Mouse (Mus musculus) gastrocnemius, postnatal 36 days (tissue): ENCODE results near the gene Ushbp1. TPM values are rescaled to one million over a fixed set of nuclear protein-coding genes. Genes with fewer than 3 reads are reported as not detected.

Experiments used
- total RNA-seq, 2 experiments: library from RNA; stranded (reverse); gene quantifications; 2 replicates each; pipeline ENCODE4 v1.2.3; 2021

Gene Ushbp1
- total RNA-seq, 2 experiments from 2014 or later: 6.4 to 8.1 TPM

Other genes starting within 250 kb of the Ushbp1 start
- 1 to 10 TPM; 8.8 to 9.3 TPM for gene Myo9b, start 123.1 kb downstream of the Ushbp1 start, total RNA-seq
- gene Haus8, start 122.9 kb downstream of the Ushbp1 start, total RNA-seq: 1 to 10 TPM; 5.3 to 6.3 TPM
- 10 to 100 TPM; 75.4 to 96.2 TPM for gene Use1, start 29.0 kb downstream of the Ushbp1 start, total RNA-seq
- gene Ocel1, start 24.5 kb downstream of the Ushbp1 start, total RNA-seq: 1 to 10 TPM; 5.1 to 7.5 TPM
- gene Nr2f6, start 13.8 kb downstream of the Ushbp1 start, total RNA-seq: 10 to 100 TPM; 20.9 to 21.5 TPM
- gene Babam1, start 1.1 kb upstream of the Ushbp1 start, total RNA-seq: 10 to 100 TPM; 60.1 to 68.3 TPM
- under 1 TPM; 0.12 to 0.46 TPM for gene Ankle1, start 10.2 kb upstream of the Ushbp1 start, total RNA-seq
- 10 to 100 TPM; 19.3 to 26.9 TPM for gene Abhd8, start 67.9 kb upstream of the Ushbp1 start, total RNA-seq
- 10 to 100 TPM; 66.7 to 67.1 TPM for gene Mrpl34, start 69.2 kb upstream of the Ushbp1 start, total RNA-seq
- gene Dda1, start 73.4 kb upstream of the Ushbp1 start, total RNA-seq: 10 to 100 TPM; 20.4 to 27.6 TPM
- 10 to 100 TPM; 13.8 to 16.0 TPM for gene Ano8, start 90.2 kb upstream of the Ushbp1 start, total RNA-seq
- gene Gtpbp3, start 92.3 kb upstream of the Ushbp1 start, total RNA-seq: 10 to 100 TPM in 1 of 2 experiments, 1 to 10 TPM in 1; 8.0 to 10.5 TPM
- 1 to 10 TPM; 5.6 to 9.3 TPM for gene Plvap, start 116.0 kb upstream of the Ushbp1 start, total RNA-seq
- gene Ccdc194, start 129.9 kb upstream of the Ushbp1 start, total RNA-seq: not detected
- 1 to 10 TPM; 7.6 to 9.9 TPM for gene Bst2, start 141.7 kb upstream of the Ushbp1 start, total RNA-seq
- 10 to 100 TPM; 20.8 to 24.8 TPM for gene Mvb12a, start 147.1 kb upstream of the Ushbp1 start, total RNA-seq
- under 1 TPM in 1 of 2 experiments, not detected in 1; 0.15 TPM for gene Tmem221, start 163.1 kb upstream of the Ushbp1 start, total RNA-seq
- gene Nxnl1, start 170.8 kb upstream of the Ushbp1 start, total RNA-seq: under 1 TPM; 0.10 TPM
- 10 to 100 TPM; 55.9 to 77.1 TPM for gene Slc27a1, start 173.1 kb upstream of the Ushbp1 start, total RNA-seq
- gene Pgls, start 196.4 kb upstream of the Ushbp1 start, total RNA-seq: 10 to 100 TPM; 25.6 to 26.1 TPM
- gene Fam129c, start 201.8 kb upstream of the Ushbp1 start, total RNA-seq: under 1 TPM; 0.71 to 0.76 TPM
- 10 to 100 TPM; 33.0 to 35.6 TPM for gene Colgalt1, start 215.2 kb upstream of the Ushbp1 start, total RNA-seq